Mouse (Mus musculus): Measurements from ENCODE around the gene Atp8a2. TPM values are rescaled to one million over a fixed set of nuclear protein-coding genes. Genes with fewer than 3 reads are reported as not detected.

The Atp8a2 gene
- total RNA-seq, 2 experiments from 2014 or later: 4.0 to 5.8 TPM

DNA sequence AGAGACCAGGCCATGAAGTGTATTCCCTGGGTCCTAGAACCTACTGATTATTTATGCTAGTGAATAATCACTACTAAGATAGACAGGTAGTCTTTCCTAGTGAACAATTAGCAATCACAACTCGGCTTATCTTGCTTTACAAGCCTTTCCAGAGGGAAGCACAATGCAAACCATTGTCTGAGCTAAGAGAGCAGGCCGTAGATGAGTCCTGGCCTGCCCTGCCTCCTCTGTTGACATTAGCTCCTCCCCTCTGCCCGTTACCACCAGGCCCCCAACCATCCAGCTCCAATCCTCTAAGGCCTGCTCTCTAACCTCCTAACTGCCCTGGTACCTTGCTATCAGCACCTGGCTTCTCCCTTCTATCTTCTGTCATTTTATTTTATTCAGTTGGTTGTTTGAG lies 138.1 kb downstream of the Atp8a2 start:
- intact Hi-C loops (cut with DNase I): no loop called here
- no peak for DNase-seq

DNA sequence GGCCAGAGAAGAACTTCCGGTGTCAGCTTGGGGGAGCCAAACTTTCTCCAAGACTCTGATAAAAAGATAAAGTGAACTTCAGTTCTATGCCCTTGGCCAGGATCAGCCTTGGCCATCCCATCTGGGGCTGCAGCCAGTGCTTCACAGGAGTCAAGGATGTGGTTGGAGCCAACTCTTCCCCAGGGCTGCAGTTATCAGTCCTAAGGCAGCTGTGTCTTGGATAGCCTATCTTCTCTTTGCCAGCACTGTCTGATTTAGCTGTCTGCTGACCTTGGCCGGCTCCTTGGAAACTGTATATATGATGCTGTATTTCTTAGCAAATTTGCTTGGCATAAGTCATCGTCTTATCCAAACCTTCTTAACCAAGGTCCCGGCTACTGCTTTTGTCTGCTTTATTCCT lies 141.7 kb downstream of the Atp8a2 start:
- DNase-seq: peak; percentile 4

DNA sequence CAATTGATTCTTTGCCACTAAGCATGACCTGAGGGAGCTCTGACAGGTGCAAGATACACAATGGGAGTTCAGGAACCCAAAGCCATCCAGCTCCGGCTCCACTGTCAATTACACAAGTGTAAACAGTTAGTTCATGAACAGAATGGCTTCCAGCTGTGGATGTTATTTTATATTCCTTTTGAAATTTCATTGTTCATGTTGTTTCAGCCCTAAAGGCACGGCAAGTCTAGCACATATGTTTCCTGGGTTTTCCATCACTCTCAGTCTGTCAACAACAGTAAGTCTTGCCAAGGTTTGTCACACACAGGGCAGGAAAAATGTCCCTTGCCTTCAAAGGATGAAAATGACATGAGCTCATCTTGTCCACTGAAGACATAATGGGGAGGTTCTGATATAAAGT lies 166.3 kb downstream of the Atp8a2 start:
- intact Hi-C loops (cut with DNase I): no loop called here
- no peak for DNase-seq

More for the DNA sequence above, 141.7 kb downstream of the Atp8a2 start:
- intact Hi-C loops (cut with DNase I): no loop called here

DNA sequence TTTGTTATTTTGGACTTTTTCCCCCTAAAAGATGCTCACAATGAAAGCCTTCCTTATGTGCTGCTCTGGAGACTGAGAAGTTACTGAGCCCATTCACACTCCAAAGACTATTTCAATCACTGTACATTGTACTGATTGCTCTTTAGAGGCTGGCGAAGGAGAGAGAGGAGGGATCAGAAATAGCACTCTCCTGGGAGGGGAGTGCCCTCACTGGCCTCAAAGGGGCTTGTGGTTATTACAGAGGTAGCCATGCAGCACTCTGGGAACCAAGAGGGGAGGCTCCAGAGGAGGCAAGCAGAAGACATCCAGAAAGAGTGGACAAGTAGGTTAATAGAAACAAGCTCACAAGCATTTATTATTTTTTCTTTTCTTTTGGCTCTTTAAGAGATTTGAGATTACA lies 169.8 kb downstream of the Atp8a2 start:
- intact Hi-C loops (cut with DNase I): no loop called here
- DNase-seq: no peak

DNA sequence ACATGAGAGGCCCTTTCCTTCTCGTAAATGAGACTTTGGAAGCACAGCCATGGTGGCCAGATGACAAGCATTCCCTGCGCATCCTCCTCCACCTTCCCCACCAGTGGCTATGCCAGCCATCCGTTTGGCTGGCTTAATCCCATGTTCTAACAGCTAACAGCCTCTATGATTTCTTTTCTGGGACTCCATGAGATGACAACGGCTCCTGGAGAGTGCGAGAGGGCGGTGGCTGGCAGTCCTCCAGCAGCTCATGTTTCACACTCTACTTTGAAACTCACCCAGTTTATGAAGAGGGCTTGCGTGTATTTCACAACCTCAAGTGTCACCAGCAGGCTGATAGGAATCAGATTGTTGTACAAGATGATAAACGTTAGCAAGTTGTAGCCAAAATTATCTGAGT lies 170.3 kb downstream of the Atp8a2 start:
- intact Hi-C loops (cut with DNase I): no loop called here
- DNase-seq: peak; percentile 70 to 79

DNA sequence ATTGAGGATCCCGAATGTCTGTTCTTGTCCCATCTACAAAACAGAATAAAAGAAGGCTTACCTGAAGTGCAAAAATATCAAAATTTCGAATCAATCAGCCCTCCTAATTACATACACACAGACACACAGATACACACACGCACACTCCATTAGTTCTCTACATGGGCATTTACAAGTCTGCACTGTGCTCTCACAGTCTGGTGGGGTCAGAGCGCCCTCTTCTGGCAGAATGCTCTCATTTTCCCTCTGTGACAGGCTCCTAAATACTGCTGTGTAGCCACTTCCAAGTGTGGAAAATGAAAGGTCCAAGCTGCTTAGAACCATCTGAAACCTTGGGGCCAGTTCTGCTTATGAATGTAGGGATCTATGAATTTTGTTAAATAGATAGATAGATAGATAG lies 181.1 kb downstream of the Atp8a2 start:
- intact Hi-C loops (cut with DNase I): loop anchor here (1.0 kb wide), 1 partner anchor 411 kb away; no protein-coding TSS in a partner anchor
- peak; percentile 82 to 90 for DNase-seq

DNA sequence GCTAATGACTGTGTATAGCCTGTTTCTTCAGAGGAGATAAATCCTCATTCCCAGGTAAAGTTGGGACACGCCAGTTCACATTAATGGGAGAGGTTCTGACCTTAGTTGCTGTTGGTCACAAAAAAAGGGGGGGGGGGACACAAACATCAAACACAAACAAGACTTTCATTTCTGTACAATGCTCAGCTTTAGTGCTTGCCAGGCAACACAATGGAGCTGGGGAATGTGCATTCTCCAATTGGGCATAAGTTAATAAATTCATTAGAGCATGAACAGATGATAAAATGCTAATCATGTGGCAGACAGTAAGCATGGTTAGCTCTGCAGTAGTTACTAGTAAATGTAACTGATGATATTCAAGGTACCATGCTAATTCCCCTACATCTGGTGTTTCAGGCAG lies 195.2 kb downstream of the Atp8a2 start:
- intact Hi-C loops (cut with DNase I): no loop called here
- DNase-seq: no peak

DNA sequence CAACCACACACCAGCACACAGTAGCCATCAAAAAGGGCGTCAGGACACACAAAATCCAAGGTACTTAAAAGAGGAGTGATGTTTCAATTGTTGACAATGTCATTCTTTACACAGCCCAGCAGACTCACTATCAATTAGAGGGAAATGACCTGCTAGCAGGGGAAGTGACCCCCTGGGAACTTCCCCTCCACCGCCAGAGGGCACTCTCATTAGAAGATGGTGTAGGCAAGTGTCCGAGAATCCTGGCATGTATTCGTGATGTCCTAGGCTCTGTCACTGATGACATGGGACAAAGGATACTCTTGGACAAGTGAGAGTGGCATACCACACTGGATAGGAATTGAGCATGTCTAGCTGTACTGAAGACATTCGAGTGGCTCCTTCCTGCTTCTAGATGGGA lies 208.1 kb downstream of the Atp8a2 start:
- peak in 1 of 2 experiments; percentile 5 for DNase-seq
- intact Hi-C loops (cut with DNase I): no loop called here

DNA sequence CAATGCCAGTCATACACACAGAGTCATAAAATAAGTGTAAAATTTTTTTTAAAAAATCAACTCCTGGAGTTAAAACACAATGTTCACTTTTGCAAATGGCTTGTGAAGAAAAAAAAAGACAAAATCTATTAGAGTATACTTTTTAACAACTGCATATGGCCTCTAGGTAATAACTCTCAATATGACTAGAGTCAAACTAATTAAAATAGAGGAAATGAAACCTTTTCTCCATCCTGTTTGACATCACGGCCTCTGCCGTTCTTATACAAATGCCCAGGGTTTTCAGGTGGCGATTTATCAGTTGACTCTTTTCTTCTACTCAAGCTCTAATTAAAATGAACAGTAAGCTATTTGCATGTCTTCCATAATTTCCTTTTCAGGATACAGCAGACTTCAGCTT lies 209.0 kb downstream of the Atp8a2 start:
- DNase-seq: no peak

DNA sequence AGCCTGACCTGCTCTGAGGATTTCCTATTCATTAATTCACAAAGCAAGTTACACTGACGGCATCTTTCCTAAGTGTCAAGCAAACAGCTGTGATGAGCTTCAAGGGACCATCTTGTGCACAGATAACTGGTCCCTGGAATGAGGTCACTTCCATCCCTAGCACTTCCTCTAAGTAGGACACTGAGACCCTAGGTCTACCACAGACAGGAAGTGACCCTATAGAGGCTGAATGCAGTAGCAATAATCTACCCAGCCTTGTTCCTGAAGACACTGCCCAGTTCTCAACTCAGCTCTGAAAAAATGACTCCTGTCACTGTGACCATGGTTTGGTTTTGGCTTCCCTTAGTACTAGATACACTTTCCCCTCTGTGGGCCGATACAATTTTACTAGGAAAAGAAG lies 219.0 kb downstream of the Atp8a2 start:
- intact Hi-C loops (cut with DNase I): no loop called here
- DNase-seq: no peak

More for the DNA sequence above, 209.0 kb downstream of the Atp8a2 start:
- intact Hi-C loops (cut with DNase I): no loop called here

DNA sequence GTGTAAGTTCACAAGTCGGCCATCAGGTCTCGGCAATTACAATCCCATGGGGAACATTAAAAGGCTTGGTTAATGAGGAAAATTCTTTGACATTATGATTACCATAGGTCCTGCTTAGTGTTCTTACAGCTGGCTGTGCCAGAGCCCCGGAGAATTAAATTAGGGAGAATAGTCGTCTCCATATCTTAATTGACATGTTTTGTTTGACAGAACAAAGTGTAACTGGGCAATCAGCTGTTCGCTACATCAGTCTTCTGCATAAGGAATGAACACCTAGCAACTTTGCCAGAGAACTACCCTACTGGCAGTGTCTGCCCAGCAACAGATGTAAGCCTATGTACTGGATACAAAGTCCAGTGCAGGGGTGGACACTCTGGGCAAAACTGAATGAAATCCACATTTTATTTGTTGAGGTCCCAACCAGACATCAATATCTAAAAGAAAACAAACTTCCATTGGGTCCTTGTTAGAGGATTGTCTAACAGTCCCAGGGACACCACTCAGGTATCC lies 225.7 kb downstream of the Atp8a2 start:
- intact Hi-C loops (cut with DNase I): no loop called here
- DNase-seq: no peak

DNA sequence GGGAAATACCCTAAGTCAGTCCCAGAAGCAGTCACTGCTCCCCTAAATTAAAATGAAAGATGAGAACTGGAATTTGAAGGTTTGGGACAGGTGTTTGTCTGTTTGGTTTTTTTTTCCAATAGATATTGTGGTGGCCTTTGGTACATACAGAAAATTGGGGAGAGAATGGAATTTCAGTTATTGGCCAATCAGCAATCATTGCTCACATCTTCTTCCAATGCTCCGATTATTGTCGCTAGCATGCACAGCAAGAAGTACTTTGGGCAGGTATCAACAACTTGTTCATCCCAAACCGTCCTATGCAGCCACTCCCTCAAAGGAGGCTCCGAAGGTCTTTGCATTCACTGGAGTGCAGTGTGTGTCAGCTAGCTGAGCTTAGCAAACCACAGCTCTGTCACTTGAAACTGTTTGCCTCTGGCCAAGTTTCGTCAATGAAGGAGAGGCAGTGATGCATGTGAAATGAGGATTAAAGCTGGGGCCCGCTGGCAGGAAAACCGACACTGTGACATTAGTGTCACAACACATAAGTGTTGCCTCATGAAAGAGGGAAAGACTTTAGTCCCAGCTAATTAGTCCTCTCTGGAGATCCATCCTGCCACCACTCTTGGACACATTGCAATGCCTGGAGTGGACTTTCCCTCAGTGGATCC lies 227.4 kb downstream of the Atp8a2 start:
- no peak for DNase-seq
- intact Hi-C loops (cut with DNase I): no loop called here

DNA sequence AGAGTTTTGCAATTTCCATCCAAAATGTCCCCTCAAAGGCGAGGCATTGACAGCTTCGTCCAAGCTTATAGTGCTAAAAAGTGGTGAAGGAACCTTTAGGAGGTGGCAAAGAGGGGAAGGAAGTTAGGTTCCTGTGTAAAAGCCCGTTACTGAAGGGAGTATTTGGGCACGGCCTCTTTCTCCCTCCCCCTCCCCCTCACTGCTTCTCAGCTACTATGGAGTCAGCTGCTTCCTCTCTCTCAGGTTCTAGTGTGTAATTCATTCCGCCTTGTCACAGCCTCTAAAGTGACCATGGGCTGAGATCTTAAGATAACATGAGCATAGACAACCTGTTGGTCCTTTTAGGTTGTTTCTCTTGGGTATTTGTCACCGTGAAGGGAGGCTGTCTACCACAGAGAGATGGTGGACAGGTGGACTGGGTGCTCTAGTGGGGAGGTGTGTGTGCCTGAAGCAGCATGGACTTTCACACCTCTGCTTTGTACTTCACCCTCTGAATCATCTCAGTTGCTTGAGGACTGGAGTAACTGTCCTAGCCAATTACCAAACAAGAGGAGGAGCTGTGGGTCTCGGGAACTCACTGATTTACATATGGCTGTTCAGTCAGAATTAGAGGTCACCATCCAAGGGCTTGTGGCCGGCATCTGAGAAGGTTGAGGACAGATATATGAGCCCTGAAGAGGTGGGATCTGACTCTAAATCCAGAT lies 229.0 kb downstream of the Atp8a2 start:
- intact Hi-C loops (cut with DNase I): no loop called here
- DNase-seq: no peak

DNA sequence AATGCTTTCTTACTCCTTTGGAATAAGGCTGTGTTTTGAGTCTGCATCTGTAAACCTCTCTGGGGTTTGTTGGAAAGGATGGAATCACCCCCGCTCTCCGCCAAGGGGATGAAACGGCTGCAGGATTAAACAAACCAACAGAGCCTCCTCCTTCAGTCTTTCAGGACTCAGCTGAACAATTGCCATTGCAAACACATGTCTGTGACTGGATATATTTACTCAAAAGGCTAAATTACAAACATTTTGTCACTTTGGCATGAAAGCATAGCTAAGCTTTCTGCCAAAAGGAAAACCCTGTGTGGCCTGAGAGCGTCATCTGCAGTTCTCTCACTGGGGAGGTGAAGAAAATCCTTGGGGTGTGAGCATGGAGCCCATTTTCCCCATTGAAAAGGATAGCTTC lies 230.0 kb downstream of the Atp8a2 start:
- intact Hi-C loops (cut with DNase I): no loop called here
- no peak for DNase-seq

DNA sequence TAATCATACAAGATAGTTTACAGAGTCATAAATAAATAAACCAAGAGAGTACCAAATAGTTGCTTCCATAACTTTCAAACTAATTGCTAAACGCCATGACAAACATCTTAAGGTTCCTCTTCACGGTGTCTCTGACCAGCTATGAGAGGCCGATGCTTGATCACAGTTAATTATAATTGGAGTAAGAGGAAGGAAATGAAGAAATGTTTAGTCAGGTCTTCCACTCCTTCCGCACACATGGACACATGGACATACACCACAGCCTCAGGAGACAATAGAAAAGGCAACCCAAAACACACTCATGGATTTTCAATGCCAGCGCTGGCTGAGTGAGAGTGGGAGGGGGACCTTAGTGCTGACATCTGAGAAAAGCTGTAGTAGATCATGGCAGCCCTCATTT lies 232.4 kb downstream of the Atp8a2 start:
- intact Hi-C loops (cut with DNase I): no loop called here
- DNase-seq: no peak

DNA sequence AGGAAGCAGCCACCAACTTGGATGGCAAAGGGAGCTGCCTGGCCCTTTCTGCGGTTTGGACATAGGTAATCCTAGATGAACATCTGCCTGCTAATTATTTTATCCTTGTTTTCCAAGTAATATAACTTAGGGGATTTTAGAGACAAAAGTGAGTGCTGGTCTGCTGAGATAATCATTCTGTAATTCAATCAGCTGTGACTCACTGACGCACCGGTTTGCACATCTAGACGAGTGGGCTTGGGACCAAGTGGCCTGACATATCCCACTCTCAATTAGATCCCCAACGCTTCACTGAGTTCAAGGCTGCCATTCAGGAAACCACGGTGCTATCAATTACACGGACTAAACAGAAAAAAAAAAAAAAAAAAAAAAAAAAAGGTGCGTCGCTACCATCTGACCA lies 236.0 kb downstream of the Atp8a2 start:
- no peak for DNase-seq
- intact Hi-C loops (cut with DNase I): no loop called here

DNA sequence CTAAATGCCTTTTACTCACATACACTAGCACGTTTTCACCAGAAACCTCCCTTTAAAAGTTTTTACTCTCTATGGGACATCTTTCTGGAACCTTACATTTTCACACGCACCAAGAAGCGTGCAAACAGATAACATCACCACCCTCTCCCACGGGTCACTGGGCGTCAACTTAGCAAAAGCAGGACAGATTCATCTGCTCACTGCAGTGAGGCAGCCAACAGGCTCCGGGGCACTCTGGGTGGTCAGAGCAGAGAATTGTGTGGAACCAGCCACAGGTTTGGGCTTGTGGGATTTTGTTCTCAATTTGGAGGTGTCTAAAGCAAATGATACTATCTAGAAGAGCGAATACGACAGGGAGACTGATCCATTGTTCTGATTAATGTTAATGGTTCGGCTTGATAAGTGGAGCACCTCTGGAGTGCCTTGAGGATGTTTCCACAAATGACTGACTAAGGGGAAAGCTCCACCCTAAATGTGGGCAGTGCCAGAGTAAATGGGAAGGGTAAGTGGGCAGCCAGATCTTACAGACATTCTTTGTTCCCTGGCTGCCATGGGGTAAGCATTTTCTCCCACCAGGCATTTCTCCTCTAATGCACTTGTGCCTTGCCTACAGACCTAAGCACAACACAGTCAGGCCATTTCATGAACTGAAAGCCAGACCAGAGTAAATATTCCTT lies 236.6 kb downstream of the Atp8a2 start:
- no peak for DNase-seq
- intact Hi-C loops (cut with DNase I): no loop called here

DNA sequence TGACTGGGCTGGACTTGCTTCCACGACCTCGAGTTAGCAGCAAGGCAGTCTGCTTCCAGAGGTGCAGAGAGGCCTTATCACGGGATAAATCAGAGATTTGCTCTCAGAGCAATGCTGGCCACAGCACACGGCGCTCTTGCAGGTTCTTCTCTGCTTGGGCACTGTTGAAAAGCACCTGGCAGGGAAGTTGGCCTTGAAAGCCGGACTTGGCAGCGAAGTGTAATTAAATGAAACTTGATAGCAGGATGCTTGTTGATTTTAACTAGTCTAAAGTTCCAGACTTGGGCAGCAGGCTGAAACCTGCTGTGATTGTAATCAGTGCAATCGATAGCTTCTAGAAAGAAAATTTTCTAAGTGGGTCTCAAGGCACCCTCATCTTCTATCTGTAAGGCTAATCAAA lies 237.3 kb downstream of the Atp8a2 start:
- intact Hi-C loops (cut with DNase I): no loop called here
- no peak for DNase-seq

DNA sequence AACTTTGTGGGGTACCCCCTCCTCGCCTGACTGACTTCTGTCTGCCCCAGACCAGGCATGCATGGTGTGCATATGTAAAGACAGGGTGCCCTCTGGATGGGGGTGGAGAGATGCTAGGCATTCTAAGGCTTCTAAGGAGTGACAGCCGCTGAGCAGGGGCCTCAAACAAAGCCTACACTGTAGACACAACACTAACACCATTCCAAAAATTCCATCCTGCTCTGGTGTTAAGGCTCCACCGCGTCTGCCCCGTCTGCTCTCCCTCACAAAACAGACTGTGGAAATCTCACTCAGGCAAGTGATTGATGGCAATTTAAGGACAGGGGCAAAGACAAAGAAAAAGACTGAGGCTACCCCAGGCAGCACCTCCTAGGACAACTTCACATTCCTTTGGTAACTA lies 247.0 kb downstream of the Atp8a2 start:
- intact Hi-C loops (cut with DNase I): loop anchor here (5.0 kb wide), 1 partner anchor 178 kb away; no protein-coding TSS in a partner anchor
- no peak for DNase-seq

DNA sequence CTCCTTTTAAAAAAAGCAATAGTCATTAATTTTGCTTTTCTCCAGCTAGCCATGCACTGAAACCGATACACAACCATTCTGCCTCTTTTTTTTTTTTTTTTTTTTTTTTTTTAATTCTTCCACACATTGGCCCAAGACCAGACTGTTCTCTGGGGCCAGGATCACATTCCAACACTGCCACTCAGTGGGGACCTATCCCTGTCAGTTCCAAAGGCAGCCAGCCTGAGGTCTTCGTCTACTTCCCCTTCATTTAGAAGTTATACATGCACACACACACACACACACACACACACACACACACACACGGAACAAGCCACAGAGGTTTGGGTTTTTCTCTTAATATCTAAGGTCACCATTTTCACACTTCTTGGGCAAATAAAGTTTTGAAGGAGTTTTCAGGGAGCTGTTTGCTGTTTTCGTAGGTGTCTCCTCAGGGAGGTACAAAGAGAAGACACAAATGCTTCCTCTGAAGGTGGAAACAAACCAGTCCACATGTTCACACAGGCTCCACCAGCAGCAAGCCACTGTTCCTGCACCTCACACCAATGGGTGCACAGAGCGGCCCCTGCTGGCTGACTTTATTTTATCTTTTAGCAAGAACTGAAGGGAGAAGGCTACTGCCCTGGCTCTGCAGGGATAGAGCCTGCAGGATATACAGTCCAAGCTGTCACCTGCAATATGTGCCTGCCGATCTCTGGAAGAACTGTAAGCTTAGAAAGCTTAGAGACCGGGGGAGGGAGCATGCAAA lies 253.9 kb downstream of the Atp8a2 start:
- peak; percentile 91 to 94 for DNase-seq
- intact Hi-C loops (cut with DNase I): loop anchor here (1.0 to 5.0 kb wide), 3 partner anchors 69 to 338 kb away; no protein-coding TSS in a partner anchor

DNA sequence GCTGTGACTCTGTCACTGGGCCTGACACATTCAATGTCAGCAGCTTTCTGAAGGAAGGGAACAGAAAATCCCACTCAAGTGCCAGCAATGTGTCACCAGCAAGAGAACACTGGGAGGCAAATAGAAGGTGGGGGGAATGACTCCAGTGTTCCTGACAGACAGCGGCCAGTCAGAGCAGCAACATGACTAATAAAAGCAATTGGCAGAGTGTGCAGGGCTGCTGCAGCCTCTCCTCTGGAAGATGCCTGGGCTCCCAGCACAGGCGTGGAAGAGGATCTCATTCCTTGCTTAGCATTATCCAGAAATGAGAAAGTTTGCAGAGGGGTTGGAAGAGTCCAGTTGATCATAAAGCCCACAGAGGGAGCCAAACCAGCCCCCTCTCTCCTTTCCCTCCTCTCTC lies 254.8 kb downstream of the Atp8a2 start:
- peak; percentile 1 to 2 for DNase-seq
- intact Hi-C loops (cut with DNase I): loop anchor here (2.0 to 5.0 kb wide), 2 partner anchors 70 to 337 kb away; no protein-coding TSS in a partner anchor
